Comparison of ENCODE assay signal across 32 mouse cellular contexts in genomic region chrX:114955066-114955465, GRCm38 (mm10). TPM values are rescaled to one million over a fixed set of nuclear protein-coding genes. Genes with fewer than 3 reads are reported as not detected.
"Had no signal": no experiment of that assay in that cellular context is flagged by ENCODE, and none has a peak within 500 bp of the region (broad histone marks: within the 10 kb centered on the region; RNA-seq: fewer than 3 reads in every experiment).

No protein-coding gene starts in this region.

- H3K4me2 ChIP-seq: limb, embryonic 13.5 days; liver, embryonic 12.5 days; liver, embryonic 15.5 days; lung, embryonic 15.5 days; midbrain, embryonic 13.5 days; neural tube, embryonic 13.5 days; stomach, embryonic 15.5 days had no signal

- ATAC-seq: liver, embryonic 12.5 days; midbrain, embryonic 13.5 days; midbrain, embryonic 16.5 days had no signal

- H3K36me3 ChIP-seq: limb, embryonic 10.5 days; limb, embryonic 13.5 days; liver, embryonic 12.5 days; liver, embryonic 15.5 days; lung, embryonic 15.5 days; midbrain, embryonic 10.5 days; midbrain, embryonic 13.5 days; neural tube, embryonic 13.5 days; stomach, embryonic 15.5 days had no signal

- H3K27ac ChIP-seq: kidney, postnatal 0 days; layer of hippocampus, adult 2 months; limb, embryonic 10.5 days; limb, embryonic 13.5 days; liver, embryonic 12.5 days; liver, embryonic 15.5 days; lung, embryonic 15.5 days; midbrain, embryonic 10.5 days; midbrain, embryonic 13.5 days; neural tube, embryonic 13.5 days; stomach, embryonic 15.5 days had no signal

- H3K9me3 ChIP-seq: limb, embryonic 10.5 days; limb, embryonic 13.5 days; liver, embryonic 12.5 days; liver, embryonic 15.5 days; lung, embryonic 15.5 days; megakaryocyte, embryonic 14.5 days; midbrain, embryonic 10.5 days; midbrain, embryonic 13.5 days; neural tube, embryonic 13.5 days; stomach, embryonic 15.5 days had no signal

- H3K4me3 ChIP-seq: layer of hippocampus, adult 2 months; limb, embryonic 10.5 days; limb, embryonic 13.5 days; liver, embryonic 12.5 days; liver, embryonic 15.5 days; lung, embryonic 15.5 days; megakaryocyte, embryonic 14.5 days; midbrain, embryonic 10.5 days; midbrain, embryonic 13.5 days; myocyte; neural tube, embryonic 13.5 days; stomach, embryonic 15.5 days had no signal

- H3K4me1 ChIP-seq: limb, embryonic 10.5 days; limb, embryonic 13.5 days; liver, embryonic 12.5 days; liver, embryonic 15.5 days; lung, embryonic 15.5 days; megakaryocyte, embryonic 14.5 days; midbrain, embryonic 10.5 days; midbrain, embryonic 13.5 days; neural tube, embryonic 13.5 days; stomach, embryonic 15.5 days had no signal

- H3K9ac ChIP-seq: limb, embryonic 13.5 days; liver, embryonic 12.5 days; liver, embryonic 15.5 days; lung, embryonic 15.5 days; midbrain, embryonic 13.5 days; neural tube, embryonic 13.5 days; stomach, embryonic 15.5 days had no signal

- DNase-seq: kidney, postnatal 25 days; layer of hippocampus, adult 9-11 months; liver; lung, adult 18-20 months; lung, postnatal 10 days; lung, postnatal 36 days; retina, postnatal 1 day; right cerebral cortex, postnatal 25 days; spleen, adult 18-20 months; thymus, adult 18-20 months; thymus, postnatal 36 days had no signal

- H3K27me3 ChIP-seq: limb, embryonic 13.5 days; liver, embryonic 12.5 days; liver, embryonic 15.5 days; lung, embryonic 15.5 days; megakaryocyte, embryonic 14.5 days; midbrain, embryonic 13.5 days; neural tube, embryonic 13.5 days; stomach, embryonic 15.5 days had no signal

RNA-seq across cellular contexts. Expression of gene Ube2dnl2, which starts 47.7 kb away (rescaled TPM):
- total RNA-seq: layer of hippocampus, adult 2 months; layer of hippocampus, postnatal 25 days; left cerebral cortex, adult 18-20 months; left cerebral cortex, postnatal 25 days; monocyte, adult 5-6 weeks; neutrophil, adult 5-6 weeks had no signal
- polyA plus RNA-seq: kidney, postnatal 0 days; large intestine, adult 2 months; limb, embryonic 10.5 days; limb, embryonic 13.5 days; liver, embryonic 12.5 days; liver, embryonic 15.5 days; lung, embryonic 15.5 days; midbrain, embryonic 10.5 days; midbrain, embryonic 13.5 days; midbrain, embryonic 16.5 days; myocyte; neural tube, embryonic 13.5 days; stomach, embryonic 15.5 days; urinary bladder, adult 2 months had no signal

RNA-seq across cellular contexts. Expression of gene Ube2dnl1, which starts 50.3 kb away (rescaled TPM):
- total RNA-seq: layer of hippocampus, adult 2 months; layer of hippocampus, postnatal 25 days; left cerebral cortex, adult 18-20 months; left cerebral cortex, postnatal 25 days; monocyte, adult 5-6 weeks; neutrophil, adult 5-6 weeks had no signal
- polyA plus RNA-seq: kidney, postnatal 0 days; large intestine, adult 2 months; limb, embryonic 10.5 days; limb, embryonic 13.5 days; liver, embryonic 12.5 days; liver, embryonic 15.5 days; lung, embryonic 15.5 days; midbrain, embryonic 10.5 days; midbrain, embryonic 13.5 days; midbrain, embryonic 16.5 days; myocyte; neural tube, embryonic 13.5 days; stomach, embryonic 15.5 days; urinary bladder, adult 2 months had no signal
